Mouse (Mus musculus) liver, adult 2 months (tissue): ENCODE data around the gene Gnb1.

Source experiments
- CTCF ChIP-seq: fragments of 200-500 bp; IDR thresholded peaks from 2 replicates; pipeline ENCODE4 v1.5.1; 2011; ENCODE audit warnings: low read depth, low read length, control low read depth
- POLR2A ChIP-seq: fragments of 200-500 bp; IDR thresholded peaks from 2 replicates; pipeline ENCODE4 v1.6.1; 2011; ENCODE audit warnings: low read length, control low read depth; ENCODE audit not compliant: insufficient read depth; ENCODE audit errors: extremely low read depth

DNA sequence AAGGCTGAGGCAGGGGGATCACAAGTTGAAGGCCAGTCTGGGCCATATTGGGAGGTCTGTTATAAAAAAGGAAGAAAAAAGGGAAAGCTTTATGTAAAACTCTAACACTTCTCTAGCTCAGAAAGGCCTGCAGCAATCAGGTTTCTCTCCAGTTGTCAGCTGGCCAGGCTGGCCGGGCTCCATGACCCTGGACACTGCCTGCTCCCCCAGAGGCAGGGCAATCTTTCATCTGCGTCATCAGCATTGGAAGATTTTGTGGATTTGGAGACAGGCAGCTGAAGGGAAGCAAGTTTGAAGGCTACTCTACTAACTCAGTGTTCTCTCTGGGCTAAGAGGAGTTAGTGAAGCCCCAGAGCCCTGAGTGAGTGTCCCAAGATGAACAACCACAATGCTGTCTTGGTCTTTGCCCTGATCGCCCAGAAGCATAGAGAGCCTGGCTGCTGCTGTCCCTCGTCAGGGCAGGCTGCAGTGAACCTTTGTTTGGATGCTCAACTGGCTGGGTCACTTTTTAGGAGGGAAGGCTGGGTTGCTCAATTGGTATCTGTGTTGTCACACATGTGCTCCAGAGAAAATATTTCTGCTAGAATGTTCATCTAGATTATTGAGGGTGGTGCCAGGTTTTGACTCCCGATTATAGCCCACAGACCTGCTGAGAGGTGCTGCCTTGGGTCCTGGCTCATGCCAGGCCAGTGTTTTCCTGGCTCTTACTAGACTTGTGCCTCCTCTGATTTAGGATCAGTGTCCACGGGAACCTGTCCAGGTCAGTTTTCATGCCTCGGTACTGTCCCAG, 87.4 kb downstream of the Gnb1 start:
- TF ChIP-seq POLR2A (no peak), CTCF (no peak)
